In the genomic region with DNA sequence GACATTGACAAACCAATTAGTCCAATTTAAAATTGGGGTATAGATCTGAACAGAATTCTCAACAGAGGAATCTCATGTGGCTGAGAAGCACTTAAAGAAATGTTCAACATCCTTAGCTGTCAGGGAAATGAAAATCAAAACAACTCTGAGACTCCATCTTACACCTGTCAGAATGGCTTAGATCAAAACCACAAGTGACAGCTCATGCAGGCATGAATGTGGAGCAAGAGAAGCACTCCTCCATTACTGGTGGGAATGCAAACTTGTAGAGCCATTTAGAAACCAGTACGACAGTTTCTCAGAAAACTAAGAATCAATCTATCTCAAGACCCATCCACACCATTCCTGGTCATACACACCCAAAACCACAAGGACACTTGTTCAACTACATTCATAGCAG, we compare ENCODE assay signal across 23 mouse cellular contexts. TPM values are rescaled to one million over a fixed set of nuclear protein-coding genes. Genes with fewer than 3 reads are reported as not detected.
DNase-seq lines count a peak whose midpoint lies in the region; TF ChIP-seq lines count a peak whose summit lies in the region.
"Had no signal": no experiment of that assay in that cellular context is flagged by ENCODE, and none has a peak within 500 bp of the region (broad histone marks: within the 10 kb centered on the region; RNA-seq: fewer than 3 reads in every experiment).

No protein-coding gene starts in this region.

- TF ChIP-seq CTCF in C2C12 (IDR thresholded peaks at IDR 0.05; ENCODE audit: control insufficient read depth, insufficient read depth, insufficient read length), result no peak

- no peaks in the 10 kb centered on the region for H3K27me3 ChIP-seq in C2C12 (ENCODE audit: control insufficient read depth, insufficient read depth, insufficient read length)
- H3K27me3 ChIP-seq: embryonic facial prominence, embryonic 13.5 days; embryonic facial prominence, embryonic 15.5 days; forebrain, embryonic 13.5 days; Patski had no signal

- H3K4me3 ChIP-seq in C2C12 (ENCODE audit: insufficient read depth, poor library complexity, severe bottlenecking), result no peak overlapping the region
- H3K4me3 ChIP-seq: embryonic facial prominence, embryonic 13.5 days; embryonic facial prominence, embryonic 15.5 days; erythroblast, embryonic 14.5 days; forebrain, embryonic 13.5 days had no signal

- no peaks in the 10 kb centered on the region for H3K36me3 ChIP-seq in C2C12 (ENCODE audit: control insufficient read depth, insufficient read depth)
- H3K36me3 ChIP-seq: embryonic facial prominence, embryonic 13.5 days; embryonic facial prominence, embryonic 15.5 days had no signal

- H3K79me3 ChIP-seq in C2C12 (ENCODE audit: low read depth), result peaks cover 5% of the 10 kb centered on the region

- no peak overlapping the region for H3ac ChIP-seq in C2C12 (ENCODE audit: control insufficient read depth, insufficient read length, low read depth)

- peaks cover 34% of the 10 kb centered on the region for H3K79me2 ChIP-seq in C2C12 (ENCODE audit: control insufficient read depth, insufficient read depth)

- DNase-seq in heart, adult 11 months, result peak; percentile 54
- no peak for DNase-seq in heart, postnatal 4 days
- peak; percentile 20 for DNase-seq in 3134 (ENCODE audit: extremely low read depth, insufficient read length, low spot score)
- DNase-seq in fibroblast of lung, adult 2 months (ENCODE audit: low read depth), result peak; percentile 46
- no peak for DNase-seq in left cerebral cortex, adult 9 months (ENCODE audit: low spot score in 2 of 2)
- no peak for DNase-seq in cerebellum, adult 9-11 months
- no peak for DNase-seq in T-cell, adult 2 months (ENCODE audit: low spot score)
- DNase-seq: adrenal gland, adult 2 months; adrenal gland, postnatal 10 days; adrenal gland, postnatal 25 days; B cell, adult 2 months; cerebellum, adult 11-12 months; cerebellum, adult 2 months; cerebellum, adult 9-10 months; cerebellum, postnatal 14 days; cerebellum, postnatal 36 days; embryo, embryonic 11 days had no signal

TF ChIP-seq in C2C12, 6 proteins besides CTCF, POLR2A, EP300 and RAD21:
- peak; percentile 85 for TF ChIP-seq MYOD1 (IDR thresholded peaks at IDR 0.05; ENCODE audit: control insufficient read depth, insufficient read length, low read depth)
- no peak for TF ChIP-seq MAX (IDR thresholded peaks at IDR 0.05)
- TF ChIP-seq CEBPB (IDR thresholded peaks at IDR 0.05; ENCODE audit: low read depth), result peak; percentile 31

RNA-seq across cellular contexts. Expression of gene Dcps, which starts 22.9 kb away (rescaled TPM):
- total RNA-seq in heart, postnatal 4 days (2021), result 10 to 100 TPM; 29.7 to 30.5 TPM
- polyA plus RNA-seq in C2C12 (2012; fragmentation: generic; extraction: Trizol), result 74.7 TPM

RNA-seq across cellular contexts. Expression of gene St3gal4, which starts 33.9 kb away (rescaled TPM):
- total RNA-seq in heart, postnatal 4 days (2021), result 10 to 100 TPM; 34.4 to 38.0 TPM
- 31.1 TPM for polyA plus RNA-seq in C2C12 (2012; fragmentation: generic; extraction: Trizol)

RNA-seq across cellular contexts. Expression of gene Srpr, which starts 47.1 kb away (rescaled TPM):
- 10 to 100 TPM; 93.2 to 95.3 TPM for total RNA-seq in heart, postnatal 4 days (2021)
- polyA plus RNA-seq in C2C12 (2012; fragmentation: generic; extraction: Trizol), result 86.3 TPM

RNA-seq across cellular contexts. Expression of gene Tirap, which starts 47.2 kb away (rescaled TPM):
- 1 to 10 TPM; 7.7 TPM for total RNA-seq in heart, postnatal 4 days (2021)
- 5.4 TPM for polyA plus RNA-seq in C2C12 (2012; fragmentation: generic; extraction: Trizol)

RNA-seq across cellular contexts. Expression of gene Foxred1, which starts 57.9 kb away (rescaled TPM):
- total RNA-seq in heart, postnatal 4 days (2021), result 10 to 100 TPM; 84.7 to 85.2 TPM
- polyA plus RNA-seq in C2C12 (2012; fragmentation: generic; extraction: Trizol), result 14.4 TPM

Comparison
In these comparisons a context has a peak if more than half of its experiments do, and no peak if none do; other contexts are left out.
1. DNase-seq: peak in heart, adult 11 months (single experiment), 3134 (single experiment) and fibroblast of lung, adult 2 months (single experiment); none in heart, postnatal 4 days (single experiment), left cerebral cortex, adult 9 months (0 of 2), cerebellum, adult 9-11 months (single experiment) and T-cell, adult 2 months (single experiment).